Mouse (Mus musculus): ENCODE measurements at regions not wholly inside any gene's neighbourhood (a gene's known extent, or its start where the extent isn't known, plus 50 kb on each side); places are given as distances from the start of the nearest gene placed in this dataset.

DNA sequence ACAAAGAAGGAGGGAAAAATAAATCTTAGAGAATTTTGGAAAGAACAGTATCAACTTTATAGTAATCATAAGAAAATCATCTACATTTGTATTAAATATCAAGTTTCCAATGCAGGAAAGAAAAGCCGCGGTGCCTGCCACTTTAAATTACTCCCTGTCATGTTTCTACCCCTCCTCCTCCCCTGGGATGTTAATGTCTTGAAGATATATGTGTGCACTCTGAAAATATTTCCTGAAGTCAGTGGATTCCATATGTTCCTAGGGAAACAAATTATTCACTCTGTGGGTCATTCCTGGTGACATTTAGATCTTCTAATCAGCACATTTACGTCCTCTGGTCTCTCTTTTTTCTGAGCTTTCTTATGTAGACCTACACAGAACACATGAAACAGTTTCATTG, 57.2 kb upstream of the Rspo3 start:
- H3K9me3 ChIP-seq = no peaks in the 10 kb centered on the region
- H3K4me3 ChIP-seq (replicated peaks) = no peak overlapping the region
- ATAC-seq = no peak
- H3K4me1 ChIP-seq (replicated peaks) = no peaks in the 10 kb centered on the region
- no peak overlapping the region for H3K9ac ChIP-seq
- H3K36me3 ChIP-seq = no peaks in the 10 kb centered on the region
- no peak overlapping the region for H3K27ac ChIP-seq
- no peak overlapping the region for H3K4me2 ChIP-seq (replicated peaks)
- no peaks in the 10 kb centered on the region for H3K27me3 ChIP-seq (replicated peaks)
- 51% methylated on average over 3 of the region's 3 CpGs for WGBS

DNA sequence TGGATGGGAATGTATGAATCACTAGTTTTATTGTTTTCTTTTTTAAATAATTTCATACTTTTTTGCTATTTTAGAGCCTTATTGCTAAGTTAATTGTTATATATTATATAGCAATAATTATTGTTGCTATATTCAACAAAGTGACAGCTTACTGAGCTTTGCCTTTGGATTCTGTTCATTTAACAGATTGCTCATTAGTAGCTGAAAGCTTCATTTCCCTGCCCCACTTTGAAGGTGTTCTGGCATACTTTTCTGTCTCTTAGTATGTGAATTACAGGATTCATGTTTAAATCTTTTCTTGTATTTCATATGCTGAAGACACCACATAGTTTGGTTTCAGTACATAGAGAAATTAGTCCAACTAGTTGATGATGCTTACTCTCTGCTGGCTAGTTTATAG, 54.5 kb upstream of the Rspo3 start:
- Histone ChIP-seq H3K4me2 (replicated peaks) (no peak overlapping the region), H3K4me1 (replicated peaks) (no peaks in the 10 kb centered on the region), H3K9me3 (no peaks in the 10 kb centered on the region), H3K36me3 (no peaks in the 10 kb centered on the region), H3K27ac (no peak overlapping the region), H3K9ac (no peak overlapping the region), H3K27me3 (replicated peaks) (no peaks in the 10 kb centered on the region), H3K4me3 (replicated peaks) (no peak overlapping the region)
- no peak for ATAC-seq

DNA sequence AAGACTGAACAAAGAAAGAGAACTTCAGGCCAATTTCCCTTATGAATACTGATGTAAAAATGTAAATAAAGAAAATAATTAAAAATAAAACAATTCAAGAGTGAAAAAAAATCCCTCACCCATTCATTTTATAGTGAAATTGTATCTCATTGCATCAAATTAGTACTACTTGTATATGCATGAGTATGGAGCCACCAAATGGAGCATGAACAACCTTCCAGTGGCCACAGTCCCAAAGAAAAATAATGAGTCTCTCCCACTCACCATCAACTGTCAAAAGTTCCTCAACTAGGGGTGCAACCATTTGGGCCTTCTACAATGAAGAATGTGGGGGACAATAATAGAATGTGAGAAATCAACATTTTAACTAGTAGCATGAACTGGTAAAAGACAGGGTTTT, 54.1 kb upstream of the Rspo3 start:
- Histone ChIP-seq H3K36me3 (no peaks in the 10 kb centered on the region), H3K27ac (no peak overlapping the region), H3K9ac (no peak overlapping the region), H3K4me3 (replicated peaks) (no peak overlapping the region), H3K4me1 (replicated peaks) (no peaks in the 10 kb centered on the region), H3K27me3 (replicated peaks) (no peaks in the 10 kb centered on the region), H3K4me2 (replicated peaks) (no peak overlapping the region), H3K9me3 (no peaks in the 10 kb centered on the region)
- no peak for ATAC-seq
